Mouse (Mus musculus) heart, embryonic 12.5 days (tissue): ENCODE data around the gene Tax1bp3. TPM values are rescaled to one million over a fixed set of nuclear protein-coding genes. Genes with fewer than 3 reads are reported as not detected.

Source experiments
- ATAC-seq: fragments of 200-750 bp; cut with Nextera tagmentation; 2 replicates; pipeline ENCODE4 v1.8.0; 2017; ENCODE audit warnings: moderate TSS enrichment, moderate library complexity; ENCODE audit not compliant: insufficient number of reproducible peaks, low FRiP score
- H3K27ac ChIP-seq: fragments of 300-500 bp; sonication (generic); 2 replicates; pipeline ENCODE4 v1.5.1; 2016; ENCODE audit warnings: mild to moderate bottlenecking, moderate library complexity; ENCODE audit not compliant: poor library complexity, severe bottlenecking
- H3K27me3 ChIP-seq: fragments of 300-500 bp; sonication (generic); replicated peaks from 2 replicates; pipeline ENCODE4 v1.6.1; 2016; ENCODE audit warnings: mild to moderate bottlenecking, moderate library complexity
- H3K36me3 ChIP-seq: fragments of 300-500 bp; sonication (generic); 2 replicates; pipeline ENCODE4 v1.6.1; 2016; ENCODE audit warnings: mild to moderate bottlenecking, moderate library complexity
- H3K4me1 ChIP-seq: fragments of 300-500 bp; sonication (generic); replicated peaks from 2 replicates; pipeline ENCODE4 v1.6.1; 2016; ENCODE audit warnings: mild to moderate bottlenecking
- H3K4me2 ChIP-seq: fragments of 300-500 bp; sonication (generic); 2 replicates; pipeline ENCODE4 v1.6.1; 2016; ENCODE audit warnings: mild to moderate bottlenecking, moderate library complexity
- H3K4me3 ChIP-seq: fragments of 300-500 bp; sonication (generic); 2 replicates; pipeline ENCODE4 v1.5.1; 2016; ENCODE audit warnings: mild to moderate bottlenecking
- H3K9ac ChIP-seq: fragments of 300-500 bp; sonication (generic); 2 replicates; pipeline ENCODE4 v1.6.1; 2016; ENCODE audit warnings: mild to moderate bottlenecking, moderate library complexity
- H3K9me3 ChIP-seq: fragments of 300-500 bp; sonication (generic); replicated peaks from 2 replicates; pipeline ENCODE4 v1.6.1; 2016; ENCODE audit warnings: mild to moderate bottlenecking, moderate library complexity
- WGBS: fragments of 180-500 bp; shearing (Covaris S2); methylation state at CpG from one replicate; pipeline ENCODE4 v1.1.7; 2016; 5-methylcytosine and 5-hydroxymethylcytosine counted together
- polyA plus RNA-seq: library from polyadenylated mRNA; unstranded; fragments of >200 nt; fragmentation: Nextera tagmentation; extraction: Ambion mirVana; gene quantifications from 2 replicates; pipeline ENCODE4 v1.2.1, GENCODE M21; 2016

Gene Tax1bp3
- polyA plus RNA-seq, 1 experiment from 2014 or later, result 239 TPM

DNA sequence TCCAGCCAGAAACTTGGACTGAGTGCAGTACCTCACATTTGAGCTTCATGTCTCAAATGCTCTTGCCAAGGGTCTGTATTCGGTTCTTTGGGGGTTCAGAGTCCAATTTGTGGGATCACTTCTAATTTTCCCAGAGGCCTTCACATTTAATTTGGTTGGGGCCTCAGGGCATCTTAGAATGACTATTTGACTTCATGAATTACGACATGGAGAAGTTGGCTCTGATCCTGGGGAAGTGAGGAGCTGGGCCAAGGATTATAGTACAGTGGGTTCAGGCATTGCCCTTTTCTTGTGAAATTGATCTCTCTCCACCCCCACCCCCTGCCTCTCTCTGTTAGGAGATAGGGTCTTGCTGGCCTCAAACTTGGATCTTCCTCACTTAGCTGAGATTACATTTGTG lies 24.1 kb downstream of the Tax1bp3 start:
- WGBS, result 83% methylated on average over 2 of the region's 2 CpGs
- ATAC-seq, result no peak
- H3K27ac ChIP-seq, result no peak overlapping the region
- H3K9me3 ChIP-seq, result no peaks in the 10 kb centered on the region
- peaks cover 10% of the 10 kb centered on the region; the same call in 1 of the 2 replicates for H3K4me1 ChIP-seq
- no peaks in the 10 kb centered on the region for H3K36me3 ChIP-seq
- no peak overlapping the region for H3K4me3 ChIP-seq
- H3K4me2 ChIP-seq, result no peak overlapping the region
- no peak overlapping the region for H3K9ac ChIP-seq
- H3K27me3 ChIP-seq, result no peaks in the 10 kb centered on the region

DNA sequence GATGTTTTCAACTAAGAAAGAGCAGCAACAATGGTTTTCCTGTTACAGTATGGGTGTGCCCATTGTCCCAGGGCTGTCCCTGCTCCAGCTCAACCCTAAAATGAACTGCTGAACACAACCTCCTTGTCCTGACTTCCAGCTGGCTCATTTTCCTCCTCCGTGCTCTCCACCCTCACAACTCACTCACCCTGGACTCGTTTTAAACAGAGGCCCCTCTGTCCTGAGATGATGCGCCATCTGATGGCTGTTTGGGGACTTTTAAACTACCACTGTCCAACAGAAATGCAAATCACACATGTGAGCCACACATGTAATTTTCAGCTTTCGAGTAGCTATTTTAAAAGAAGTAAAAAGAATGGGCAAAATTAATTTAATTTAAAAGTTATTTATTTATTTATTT lies 24.7 kb downstream of the Tax1bp3 start:
- ATAC-seq, result no peak
- WGBS, result 31% methylated on average over 4 of the region's 4 CpGs

DNA sequence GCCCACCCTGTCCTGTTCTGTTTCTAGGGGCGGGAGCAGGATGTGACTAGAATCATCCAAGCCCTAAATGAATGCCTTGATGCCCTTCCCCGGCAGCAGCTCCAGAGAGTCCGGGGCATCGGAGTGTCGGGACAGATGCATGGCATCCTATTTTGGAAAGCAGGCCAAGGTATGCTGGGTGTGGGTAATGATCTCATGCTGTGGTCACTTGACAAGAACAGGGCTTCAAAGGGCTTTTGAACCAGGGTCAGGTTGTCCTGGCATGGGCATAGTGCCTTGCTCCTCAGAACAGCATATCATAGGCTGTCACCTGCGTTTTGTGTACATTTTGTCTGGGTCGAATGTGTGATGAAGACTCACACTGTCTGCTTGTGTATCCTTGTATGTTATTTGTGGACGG lies 27.0 kb downstream of the Tax1bp3 start:
- WGBS, result 79% methylated on average over 8 of the region's 8 CpGs
- peaks cover 4% of the 10 kb centered on the region; the same call in 1 of the 2 replicates for H3K4me1 ChIP-seq
- H3K27ac ChIP-seq, result no peak overlapping the region
- no peak overlapping the region for H3K4me3 ChIP-seq
- ATAC-seq, result no peak
- no peaks in the 10 kb centered on the region for H3K9me3 ChIP-seq
- no peaks in the 10 kb centered on the region for H3K27me3 ChIP-seq
- H3K36me3 ChIP-seq, result no peaks in the 10 kb centered on the region
- no peak overlapping the region for H3K9ac ChIP-seq
- H3K4me2 ChIP-seq, result no peak overlapping the region

More for the DNA sequence above, 24.7 kb downstream of the Tax1bp3 start:
- Histone ChIP-seq H3K4me3 (no peak overlapping the region), H3K27me3 (no peaks in the 10 kb centered on the region), H3K4me2 (no peak overlapping the region), H3K27ac (no peak overlapping the region), H3K9ac (no peak overlapping the region), H3K9me3 (no peaks in the 10 kb centered on the region), H3K4me1 (peaks cover 10% of the 10 kb centered on the region; the same call in 1 of the 2 replicates), H3K36me3 (no peaks in the 10 kb centered on the region)

DNA sequence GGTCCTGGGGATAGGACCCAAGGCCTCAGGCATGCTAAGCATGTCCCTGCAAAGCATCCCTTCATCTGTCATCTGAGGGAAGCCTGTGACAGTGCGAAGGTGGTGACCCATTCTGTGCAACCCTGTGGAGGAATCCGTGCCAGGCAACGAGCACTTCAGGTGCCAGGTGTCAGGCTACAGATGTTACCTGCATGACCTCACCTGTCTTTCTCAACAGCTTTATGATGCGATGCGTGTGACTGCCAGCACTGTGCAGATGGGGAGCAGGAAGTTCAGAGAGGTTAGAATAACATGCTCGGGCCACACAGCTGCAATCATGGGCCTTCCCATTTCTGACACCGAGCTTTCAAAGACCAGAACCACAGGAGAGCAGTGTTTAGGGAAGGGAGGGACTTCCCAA lies 28.3 kb downstream of the Tax1bp3 start:
- H3K4me3 ChIP-seq, result no peak overlapping the region
- ATAC-seq, result no peak
- H3K9me3 ChIP-seq, result no peaks in the 10 kb centered on the region
- 64% methylated on average over 7 of the region's 7 CpGs for whole genome bisulfite sequencing
- H3K4me1 ChIP-seq, result no peaks in the 10 kb centered on the region
- no peak overlapping the region for H3K4me2 ChIP-seq
- no peak overlapping the region for H3K9ac ChIP-seq
- no peak overlapping the region for H3K27ac ChIP-seq
- no peaks in the 10 kb centered on the region for H3K36me3 ChIP-seq
- H3K27me3 ChIP-seq, result no peaks in the 10 kb centered on the region

DNA sequence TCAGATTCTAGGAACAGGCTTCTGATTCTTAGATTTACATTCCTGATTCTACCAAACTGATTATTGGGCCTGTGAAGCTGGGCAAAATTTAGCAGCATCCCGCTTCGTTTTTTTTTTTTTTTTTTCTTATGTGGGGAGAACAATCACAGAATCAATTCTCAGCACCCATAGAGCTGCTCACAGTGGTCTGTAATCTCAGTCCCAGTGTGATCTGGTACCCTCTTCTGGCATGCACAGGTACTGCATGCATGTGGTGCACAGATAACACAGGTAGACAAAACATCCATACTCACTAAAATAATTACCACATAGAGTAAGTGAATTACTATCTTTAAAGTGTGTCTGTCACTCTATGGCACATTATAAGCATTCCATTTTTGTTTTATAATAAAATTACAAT lies 30.7 kb downstream of the Tax1bp3 start:
- H3K9me3 ChIP-seq, result no peaks in the 10 kb centered on the region
- H3K4me3 ChIP-seq, result no peak overlapping the region
- no peaks in the 10 kb centered on the region for H3K36me3 ChIP-seq
- no peak overlapping the region for H3K9ac ChIP-seq
- no peaks in the 10 kb centered on the region for H3K4me1 ChIP-seq
- ATAC-seq, result no peak
- no peak overlapping the region for H3K27ac ChIP-seq
- no peaks in the 10 kb centered on the region for H3K27me3 ChIP-seq
- no peak overlapping the region for H3K4me2 ChIP-seq
- WGBS, result 69% methylated on average over 2 of the region's 2 CpGs

DNA sequence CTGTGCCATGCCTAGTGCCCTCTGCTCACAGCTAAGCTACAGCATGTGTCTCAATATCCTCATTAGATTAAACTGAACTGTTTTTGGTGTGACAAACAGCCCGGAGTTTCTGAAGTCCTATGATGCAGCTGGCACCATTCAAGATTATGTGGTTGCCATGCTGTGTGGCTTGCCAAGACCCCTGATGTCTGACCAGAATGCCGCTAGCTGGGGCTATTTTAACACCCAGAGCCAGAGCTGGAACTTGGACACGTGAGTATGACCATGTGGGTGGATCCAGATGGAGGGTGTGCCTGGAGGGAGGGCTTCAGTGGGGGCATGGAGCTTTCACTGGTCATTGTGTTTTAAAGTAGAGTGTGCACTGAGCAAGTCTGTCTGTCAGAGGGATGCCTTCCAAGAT lies 37.1 kb downstream of the Tax1bp3 start:
- H3K9ac ChIP-seq, result no peak overlapping the region
- 65% methylated on average over 3 of the region's 3 CpGs for WGBS
- H3K4me3 ChIP-seq, result no peak overlapping the region
- ATAC-seq, result no peak
- H3K4me2 ChIP-seq, result no peak overlapping the region
- H3K27me3 ChIP-seq, result peaks cover 6% of the 10 kb centered on the region; the same call in 1 of the 2 replicates
- no peaks in the 10 kb centered on the region for H3K36me3 ChIP-seq
- no peaks in the 10 kb centered on the region for H3K9me3 ChIP-seq
- H3K27ac ChIP-seq, result no peak overlapping the region
- no peaks in the 10 kb centered on the region for H3K4me1 ChIP-seq

DNA sequence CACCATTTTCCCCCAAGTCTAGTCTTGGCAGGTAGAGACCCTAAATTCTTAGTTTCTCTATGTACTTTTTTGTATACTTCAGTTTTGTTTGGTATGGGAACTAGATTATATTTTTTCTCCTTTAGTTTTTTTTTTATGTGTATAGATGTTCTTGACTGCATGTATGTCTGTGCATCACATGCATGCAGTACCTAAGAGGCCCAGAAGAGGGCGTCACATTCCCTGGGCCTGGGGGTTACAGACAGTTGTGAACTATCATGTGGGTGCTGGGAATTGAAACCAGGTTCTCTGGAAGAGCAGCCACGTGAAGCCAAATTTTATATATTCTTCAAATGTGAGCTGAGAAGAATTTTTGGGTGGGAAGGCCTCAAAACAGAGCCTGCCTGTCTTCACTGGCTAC lies 42.8 kb downstream of the Tax1bp3 start:
- 40% methylated on average over 2 of the region's 2 CpGs for WGBS
- Histone ChIP-seq H3K27me3 (peaks cover 6% of the 10 kb centered on the region; the same call in 1 of the 2 replicates), H3K27ac (no peak overlapping the region), H3K9ac (no peak overlapping the region), H3K4me1 (no peaks in the 10 kb centered on the region), H3K36me3 (no peaks in the 10 kb centered on the region), H3K9me3 (no peaks in the 10 kb centered on the region; the same call in 1 of the 2 replicates), H3K4me2 (no peak overlapping the region), H3K4me3 (no peak overlapping the region)
- no peak for ATAC-seq

DNA sequence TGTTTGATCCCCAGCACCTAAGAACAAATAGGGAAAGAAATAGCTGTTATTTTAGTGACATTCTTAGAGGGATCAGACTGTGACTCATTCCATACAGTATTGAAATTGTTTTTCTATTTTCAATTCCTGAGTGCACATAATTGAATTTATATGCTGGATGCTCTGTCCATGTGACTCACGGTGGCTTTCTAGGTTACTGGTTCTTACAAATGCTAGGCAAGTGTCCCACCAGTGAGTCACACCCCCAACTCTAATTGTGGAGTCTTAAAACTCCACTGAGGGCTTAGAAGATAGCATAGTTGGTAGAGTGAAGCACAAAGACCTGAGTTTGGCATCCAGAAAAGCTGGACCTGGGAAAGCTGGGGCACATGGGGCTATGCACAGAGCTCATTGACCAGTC lies 43.8 kb downstream of the Tax1bp3 start:
- no peak overlapping the region for H3K9ac ChIP-seq
- H3K36me3 ChIP-seq, result no peaks in the 10 kb centered on the region
- H3K27ac ChIP-seq, result no peak overlapping the region
- H3K4me3 ChIP-seq, result no peak overlapping the region
- ATAC-seq, result no peak
- no peaks in the 10 kb centered on the region for H3K27me3 ChIP-seq
- WGBS, result 83% methylated on average over 1 of the region's 1 CpGs
- no peak overlapping the region for H3K4me2 ChIP-seq
- no peaks in the 10 kb centered on the region; the same call in 1 of the 2 replicates for H3K9me3 ChIP-seq
- H3K4me1 ChIP-seq, result no peaks in the 10 kb centered on the region

DNA sequence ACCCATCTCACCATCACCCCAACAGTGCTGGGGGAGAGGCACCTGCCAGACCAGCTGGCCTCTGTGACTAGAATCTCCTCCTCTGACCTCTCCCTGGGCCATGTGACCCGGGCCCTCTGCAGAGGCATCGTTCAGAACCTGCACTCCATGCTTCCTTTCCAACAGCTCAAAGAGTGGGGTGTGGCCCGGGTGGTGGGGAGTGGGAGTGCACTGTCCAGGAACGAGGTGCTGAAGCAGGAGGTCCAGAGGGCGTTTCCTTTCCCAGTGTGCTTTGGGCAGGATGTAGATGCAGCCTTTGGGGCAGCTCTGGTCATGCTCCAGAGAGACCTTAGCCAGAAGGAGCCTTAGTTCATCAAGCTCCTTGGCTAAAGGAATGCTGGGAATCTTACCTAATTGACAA lies 46.0 kb downstream of the Tax1bp3 start:
- Histone ChIP-seq H3K9ac (no peak overlapping the region), H3K4me2 (no peak overlapping the region), H3K36me3 (no peaks in the 10 kb centered on the region), H3K27me3 (no peaks in the 10 kb centered on the region), H3K27ac (no peak overlapping the region), H3K4me1 (no peaks in the 10 kb centered on the region), H3K4me3 (no peak overlapping the region), H3K9me3 (no peaks in the 10 kb centered on the region; the same call in 1 of the 2 replicates)
- ATAC-seq, result peak; percentile 33; the same call in 1 of the 2 replicates
- 28% methylated on average over 5 of the region's 5 CpGs for WGBS

DNA sequence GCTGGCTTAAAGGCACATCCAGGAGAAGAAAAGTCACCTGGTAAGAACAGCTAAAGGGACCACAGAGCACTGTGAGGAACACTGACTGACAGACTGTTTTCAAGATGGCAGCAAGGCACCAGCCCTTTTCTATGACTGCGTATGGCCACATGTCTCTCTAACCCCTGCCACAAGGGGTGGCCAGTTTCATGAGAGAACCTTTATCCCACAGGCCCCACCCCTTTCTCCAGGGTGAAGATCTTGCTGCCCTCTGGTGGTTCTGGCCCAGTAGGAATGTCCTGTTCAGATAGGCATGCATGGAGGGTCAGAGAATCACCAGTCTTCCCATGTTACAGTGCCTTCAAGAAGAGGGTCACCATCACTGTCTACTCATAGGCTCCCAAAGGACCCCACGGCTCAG lies 47.1 kb downstream of the Tax1bp3 start:
- ATAC-seq, result no peak
- no peak overlapping the region for H3K4me2 ChIP-seq
- H3K9me3 ChIP-seq, result peaks cover 2% of the 10 kb centered on the region; the same call in 1 of the 2 replicates
- H3K4me1 ChIP-seq, result no peaks in the 10 kb centered on the region
- H3K27ac ChIP-seq, result no peak overlapping the region
- H3K27me3 ChIP-seq, result no peaks in the 10 kb centered on the region
- WGBS, result 68% methylated on average over 2 of the region's 2 CpGs
- H3K9ac ChIP-seq, result no peak overlapping the region
- no peaks in the 10 kb centered on the region for H3K36me3 ChIP-seq
- H3K4me3 ChIP-seq, result no peak overlapping the region

DNA sequence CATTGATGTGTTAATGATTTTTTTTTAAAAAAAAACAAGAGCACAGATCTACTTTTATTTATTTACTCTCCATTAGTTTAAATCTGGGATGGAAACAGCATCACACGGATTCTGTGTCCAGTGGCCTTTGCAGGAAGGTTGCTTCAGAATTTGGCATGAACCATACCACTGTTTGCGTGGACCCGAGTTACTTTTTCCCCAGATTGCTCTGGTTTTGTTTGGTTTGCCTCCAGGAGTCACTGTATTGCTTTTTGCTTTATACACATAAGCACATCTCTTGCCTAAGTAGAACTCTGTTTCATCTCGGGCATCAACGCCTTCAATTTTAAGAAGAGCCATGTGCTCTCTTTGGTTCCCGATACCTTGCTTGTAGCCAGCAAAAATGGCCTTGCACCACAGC lies 49.0 kb downstream of the Tax1bp3 start:
- ATAC-seq, result no peak
- Histone ChIP-seq H3K27me3 (no peaks in the 10 kb centered on the region), H3K4me3 (no peak overlapping the region), H3K4me1 (no peaks in the 10 kb centered on the region), H3K9me3 (0 out of 2 replicates have a peak, but pooled peaks cover 4% of the 10 kb centered on the region), H3K36me3 (no peaks in the 10 kb centered on the region), H3K4me2 (no peak overlapping the region), H3K9ac (no peak overlapping the region), H3K27ac (no peak overlapping the region)
- WGBS, result 80% methylated on average over 6 of the region's 6 CpGs

DNA sequence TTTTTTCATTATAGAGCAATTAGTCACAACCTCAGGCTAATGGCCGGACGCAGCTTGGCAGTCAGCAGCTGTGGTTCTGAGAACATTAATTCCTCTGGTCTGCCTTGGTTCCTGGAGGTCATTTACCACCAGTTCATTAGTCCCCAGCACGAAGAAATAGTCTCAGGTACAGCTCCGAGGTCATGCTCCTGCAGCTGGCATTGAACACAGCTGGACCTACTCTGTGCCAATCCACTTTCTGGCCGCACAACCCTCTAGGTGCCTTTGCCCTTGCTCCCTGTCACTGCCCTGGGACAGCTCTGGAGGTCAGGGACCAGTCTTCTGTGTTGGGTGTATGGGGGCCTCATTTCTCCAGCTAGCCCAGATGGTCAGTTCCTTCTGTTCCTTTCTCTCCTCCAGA lies 52.0 kb downstream of the Tax1bp3 start:
- Histone ChIP-seq H3K4me1 (no peaks in the 10 kb centered on the region), H3K9me3 (0 out of 2 replicates have a peak, but pooled peaks cover 4% of the 10 kb centered on the region), H3K9ac (no peak overlapping the region), H3K4me2 (no peak overlapping the region), H3K36me3 (no peaks in the 10 kb centered on the region), H3K27ac (no peak overlapping the region), H3K4me3 (no peak overlapping the region), H3K27me3 (no peaks in the 10 kb centered on the region)
- ATAC-seq, result no peak
- WGBS, result 74% methylated on average over 5 of the region's 5 CpGs
